In genomic region chr10:108867202-108867601, GRCm38 (mm10) we compare ENCODE assay signal across 14 mouse cellular contexts.
A peak's percentile ranks its signal among the peaks of the same experiment; 100 is the strongest.
DNase-seq lines count a peak whose midpoint lies in the region; ATAC-seq lines count a peak whose summit lies in the region.
"Had no signal": no experiment of that assay in that cellular context is flagged by ENCODE, and none has a peak within 500 bp of the region (broad histone marks: within the 10 kb centered on the region; RNA-seq: fewer than 3 reads in every experiment).

No protein-coding gene starts in this region.

- no peak overlapping the region for H3K27ac ChIP-seq in heart, embryonic 11.5 days (ENCODE audit: low read depth, low read length)
- H3K27ac ChIP-seq in intestine, embryonic 16.5 days (ENCODE audit: low read length): no peak overlapping the region
- no peak overlapping the region for H3K27ac ChIP-seq in limb, embryonic 10.5 days
- H3K27ac ChIP-seq: lung, embryonic 15.5 days; midbrain, embryonic 10.5 days; neural tube, embryonic 12.5 days had no signal

- intact Hi-C loops in left cerebral cortex, postnatal 4 days (cut with DNase I): no loop called here
- intact Hi-C loops in left cerebral cortex, postnatal 25 days (cut with DNase I): no loop called here

- H3K4me3 ChIP-seq in heart, embryonic 11.5 days (ENCODE audit: low read depth, low read length): no peak overlapping the region
- no peak overlapping the region for H3K4me3 ChIP-seq in intestine, embryonic 16.5 days (ENCODE audit: low read length)
- no peak overlapping the region for H3K4me3 ChIP-seq in limb, embryonic 10.5 days
- H3K4me3 ChIP-seq: lung, embryonic 15.5 days; midbrain, embryonic 10.5 days; neural tube, embryonic 12.5 days had no signal

- no peak for ATAC-seq in heart, embryonic 11.5 days (replicated peaks; ENCODE audit: insufficient number of reproducible peaks, low FRiP score, low TSS enrichment)
- ATAC-seq in intestine, embryonic 16.5 days: no peak
- ATAC-seq: hindbrain, embryonic 16.5 days had no signal

- H3K4me2 ChIP-seq in heart, embryonic 11.5 days: no peak overlapping the region
- H3K4me2 ChIP-seq in intestine, embryonic 16.5 days (ENCODE audit: low read depth, low read length): no peak overlapping the region
- H3K4me2 ChIP-seq: lung, embryonic 15.5 days; neural tube, embryonic 12.5 days had no signal

- H3K27me3 ChIP-seq in heart, embryonic 11.5 days (ENCODE audit: control insufficient read depth, insufficient read depth, low read length): no peaks in the 10 kb centered on the region
- H3K27me3 ChIP-seq in intestine, embryonic 16.5 days (replicated peaks; ENCODE audit: control insufficient read depth, insufficient read depth, low read length): no peaks in the 10 kb centered on the region
- H3K27me3 ChIP-seq in limb, embryonic 10.5 days (ENCODE audit: low read depth, poor library complexity, severe bottlenecking): no peaks in the 10 kb centered on the region
- H3K27me3 ChIP-seq: lung, embryonic 15.5 days; neural tube, embryonic 12.5 days had no signal

- no peaks in the 10 kb centered on the region for H3K9me3 ChIP-seq in heart, embryonic 11.5 days (replicated peaks; ENCODE audit: control insufficient read depth, low read length)
- no peaks in the 10 kb centered on the region for H3K9me3 ChIP-seq in intestine, embryonic 16.5 days (ENCODE audit: control insufficient read depth, low read length)
- H3K9me3 ChIP-seq in limb, embryonic 10.5 days (replicated peaks): no peaks in the 10 kb centered on the region
- H3K9me3 ChIP-seq: lung, embryonic 15.5 days; midbrain, embryonic 10.5 days; neural tube, embryonic 12.5 days had no signal

- no peaks in the 10 kb centered on the region for H3K36me3 ChIP-seq in heart, embryonic 11.5 days (ENCODE audit: control insufficient read depth, insufficient read depth, low read length)
- no peaks in the 10 kb centered on the region for H3K36me3 ChIP-seq in intestine, embryonic 16.5 days (ENCODE audit: control insufficient read depth, insufficient read depth, low read length)
- H3K36me3 ChIP-seq in limb, embryonic 10.5 days: no peaks in the 10 kb centered on the region
- H3K36me3 ChIP-seq: lung, embryonic 15.5 days; midbrain, embryonic 10.5 days; neural tube, embryonic 12.5 days had no signal

- no peak overlapping the region for H3K9ac ChIP-seq in heart, embryonic 11.5 days (ENCODE audit: low read depth, low read length)
- no peak overlapping the region for H3K9ac ChIP-seq in intestine, embryonic 16.5 days (ENCODE audit: low read depth, low read length)
- H3K9ac ChIP-seq: lung, embryonic 15.5 days; neural tube, embryonic 12.5 days had no signal

- WGBS in heart, embryonic 11.5 days (ENCODE audit: insufficient replicate concordance): 66% methylated on average over 6 of the region's 6 CpGs
- WGBS in intestine, embryonic 16.5 days: 63% methylated on average over 6 of the region's 6 CpGs
- 85% methylated on average over 6 of the region's 6 CpGs for WGBS in limb, embryonic 10.5 days

- no peaks in the 10 kb centered on the region for H3K4me1 ChIP-seq in heart, embryonic 11.5 days (ENCODE audit: control insufficient read depth, insufficient read depth, low read length)
- H3K4me1 ChIP-seq in intestine, embryonic 16.5 days (ENCODE audit: control insufficient read depth, insufficient read depth, low read length): no peaks in the 10 kb centered on the region
- no peaks in the 10 kb centered on the region for H3K4me1 ChIP-seq in limb, embryonic 10.5 days
- H3K4me1 ChIP-seq: lung, embryonic 15.5 days; midbrain, embryonic 10.5 days; neural tube, embryonic 12.5 days had no signal

- DNase-seq in heart, adult 18-20 months: peak; percentile 45 to 46
- peak; percentile 75 for DNase-seq in left cerebral cortex, postnatal 4 days
- DNase-seq in left cerebral cortex, postnatal 25 days (ENCODE audit: low spot score in 2 of 2): no peak
- peak; percentile 93 for DNase-seq in brain, adult 2 months (ENCODE audit: low read depth, low spot score)
- peak; percentile 87 for DNase-seq in cerebellum, adult 8-10 months
- DNase-seq in limb, embryonic 10.5 days (ENCODE audit: low spot score): no peak
- DNase-seq: adrenal gland, adult 8-10 months; right cerebral cortex, postnatal 14 days had no signal

Comparison
In these comparisons a context has a peak if more than half of its experiments do, and no peak if none do; other contexts are left out.
1. DNase-seq: peak in heart, adult 18-20 months (2 of 2), left cerebral cortex, postnatal 4 days (single experiment), brain, adult 2 months (single experiment) and cerebellum, adult 8-10 months (single experiment); none in left cerebral cortex, postnatal 25 days (0 of 2) and limb, embryonic 10.5 days (single experiment).